Mouse (Mus musculus): Measurements from ENCODE around the gene Creb3l2.

GRCm38 (mm10) chr6:37317904-37318303 lies 124.0 kb downstream of the Creb3l2 start:
- TF ChIP-seq POLR2A (IDR thresholded peaks at IDR 0.05; ENCODE audit: extremely low read depth, insufficient read depth, low read length) (no peak), CTCF (IDR thresholded peaks at IDR 0.05; ENCODE audit: extremely low read depth, insufficient read depth, low read length) (no peak)
